Comparison of ENCODE assay signal across 9 mouse cellular contexts in the genomic region with DNA sequence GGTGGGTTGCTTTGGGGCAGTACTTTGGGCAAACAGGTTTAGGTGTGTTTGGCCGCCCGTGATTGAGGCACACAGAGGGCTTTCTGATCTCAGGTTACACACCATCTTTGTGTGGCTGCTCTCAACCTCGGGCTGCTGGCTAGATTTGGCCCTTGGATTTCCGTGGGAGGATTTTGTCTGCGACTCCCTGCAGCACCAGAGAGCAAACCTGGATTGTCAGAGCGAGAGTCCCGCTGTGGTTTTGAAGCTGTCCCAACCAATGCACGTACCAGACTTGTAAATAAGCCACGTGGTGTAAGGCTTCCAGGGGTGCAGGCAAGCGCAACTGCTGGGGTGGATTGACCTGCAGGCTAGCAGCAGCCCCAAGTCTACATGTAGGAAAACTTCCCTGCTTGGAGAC. TPM values are rescaled to one million over a fixed set of nuclear protein-coding genes. Genes with fewer than 3 reads are reported as not detected.
A peak's percentile ranks its signal among the peaks of the same experiment; 100 is the strongest.
DNase-seq lines count a peak whose midpoint lies in the region; ATAC-seq and TF ChIP-seq lines count a peak whose summit lies in the region.
"Had no signal": no experiment of that assay in that cellular context is flagged by ENCODE, and none has a peak within 500 bp of the region (broad histone marks: within the 10 kb centered on the region; RNA-seq: fewer than 3 reads in every experiment).

No protein-coding gene starts in this region.

- peaks cover 22% of the 10 kb centered on the region for H3K4me1 ChIP-seq in heart, embryonic 13.5 days
- no peaks in the 10 kb centered on the region; the same call in 1 of the 2 replicates for H3K4me1 ChIP-seq in hindbrain, postnatal 0 days (ENCODE audit: insufficient read depth, low read length)
- H3K4me1 ChIP-seq in liver, embryonic 13.5 days (replicated peaks): peaks cover 11% of the 10 kb centered on the region

- peak overlapping the region; percentile 42 for H3K4me3 ChIP-seq in heart, embryonic 13.5 days
- H3K4me3 ChIP-seq in hindbrain, postnatal 0 days (ENCODE audit: low read length): peak overlapping the region; percentile 16; the same call in 1 of the 2 replicates
- peak overlapping the region; percentile 37 for H3K4me3 ChIP-seq in liver, embryonic 13.5 days (replicated peaks)

- WGBS in heart, embryonic 13.5 days: 2% methylated on average over 10 of the region's 10 CpGs
- 0% methylated on average over 10 of the region's 10 CpGs for WGBS in hindbrain, postnatal 0 days
- WGBS in liver, embryonic 13.5 days (ENCODE audit: insufficient replicate concordance): under 1% methylated on average over 10 of the region's 10 CpGs

- H3K4me2 ChIP-seq in heart, embryonic 13.5 days: peak overlapping the region; percentile 67
- 0 out of 2 replicates have a peak overlapping the region, but pooled peaks have one; percentile 13 for H3K4me2 ChIP-seq in hindbrain, postnatal 0 days (ENCODE audit: low read depth, low read length)
- H3K4me2 ChIP-seq in liver, embryonic 13.5 days: peak overlapping the region; percentile 48

- TF ChIP-seq CTCF in hindbrain, postnatal 0 days (IDR thresholded peaks at IDR 0.05; ENCODE audit: low read depth): no peak

- H3K9ac ChIP-seq in heart, embryonic 13.5 days: no peak overlapping the region; the same call in 1 of the 2 replicates
- no peak overlapping the region for H3K9ac ChIP-seq in hindbrain, postnatal 0 days (replicated peaks; ENCODE audit: low read length)
- peak overlapping the region; percentile 49; the same call in 1 of the 2 replicates for H3K9ac ChIP-seq in liver, embryonic 13.5 days

- no peak for DNase-seq in heart, postnatal 14 days
- DNase-seq in T-cell, adult 2 months (ENCODE audit: low spot score): peak; percentile 19
- DNase-seq in hindbrain, postnatal 0 days (ENCODE audit: low spot score): no peak
- DNase-seq in liver, embryonic 13.5 days: no peak
- DNase-seq in natural killer cell, adult 2 months (ENCODE audit: low spot score in 2 of 2): no peak
- DNase-seq in ovary, postnatal 36 days (ENCODE audit: low spot score): no peak
- DNase-seq in gastrocnemius, postnatal 4 days (ENCODE audit: low spot score in 2 of 2): no peak

- peaks cover 90% of the 10 kb centered on the region for H3K27me3 ChIP-seq in heart, embryonic 13.5 days (replicated peaks)
- H3K27me3 ChIP-seq in hindbrain, postnatal 0 days (ENCODE audit: insufficient read depth, low read length): peaks cover 47% of the 10 kb centered on the region
- H3K27me3 ChIP-seq in liver, embryonic 13.5 days: peaks cover 66% of the 10 kb centered on the region

- intact Hi-C loops in heart, postnatal 14 days (cut with DNase I): no loop called here

- no peak for ATAC-seq in heart, embryonic 13.5 days (ENCODE audit: extremely low read depth, insufficient number of reproducible peaks, low FRiP score, low TSS enrichment)
- ATAC-seq in hindbrain, postnatal 0 days: no peak
- ATAC-seq in liver, embryonic 13.5 days (ENCODE audit: low read depth): no peak

- H3K36me3 ChIP-seq in heart, embryonic 13.5 days: no peaks in the 10 kb centered on the region
- no peaks in the 10 kb centered on the region for H3K36me3 ChIP-seq in hindbrain, postnatal 0 days (ENCODE audit: insufficient read depth, low read length)
- no peaks in the 10 kb centered on the region; the same call in 1 of the 2 replicates for H3K36me3 ChIP-seq in liver, embryonic 13.5 days

- H3K27ac ChIP-seq in heart, embryonic 13.5 days (replicated peaks): no peak overlapping the region
- no peak overlapping the region for H3K27ac ChIP-seq in hindbrain, postnatal 0 days
- 0 out of 2 replicates have a peak overlapping the region, but pooled peaks have one; percentile 29 for H3K27ac ChIP-seq in liver, embryonic 13.5 days
- H3K27ac ChIP-seq: macrophage had no signal

- no peaks in the 10 kb centered on the region for H3K9me3 ChIP-seq in heart, embryonic 13.5 days
- no peaks in the 10 kb centered on the region for H3K9me3 ChIP-seq in hindbrain, postnatal 0 days (ENCODE audit: low read length)
- no peaks in the 10 kb centered on the region for H3K9me3 ChIP-seq in liver, embryonic 13.5 days (replicated peaks)

RNA-seq across cellular contexts. Expression of gene Mpzl2, which starts 3.3 kb away (rescaled TPM):
- 1.3 and 1.5 TPM in 2 replicates for polyA plus RNA-seq in heart, embryonic 13.5 days (2015; fragmentation: Nextera tagmentation; extraction: Ambion mirVana)
- total RNA-seq in heart, postnatal 14 days (2021): 1 to 10 TPM in 1 of 2 experiments, under 1 TPM in 1; 1.00 to 1.1 TPM
- total RNA-seq in hindbrain, postnatal 0 days (2014; rRNA removed): 2.0 and 4.1 TPM in 2 replicates
- 3.0 and 4.1 TPM in 2 replicates for polyA plus RNA-seq in hindbrain, postnatal 0 days (2015; fragmentation: Nextera tagmentation; extraction: Ambion mirVana)
- 3.6 and 6.1 TPM in 2 replicates for polyA plus RNA-seq in liver, embryonic 13.5 days (2015; fragmentation: Nextera tagmentation; extraction: Ambion mirVana)
- under 1 TPM in 1 of 2 experiments, not detected in 1; 0.31 TPM for total RNA-seq in gastrocnemius, postnatal 4 days (2021)
- polyA plus RNA-seq: macrophage had no signal

RNA-seq across cellular contexts. Expression of gene Mpzl3, which starts 12.0 kb away (rescaled TPM):
- 1.6 and 1.7 TPM in 2 replicates for polyA plus RNA-seq in heart, embryonic 13.5 days (2015; fragmentation: Nextera tagmentation; extraction: Ambion mirVana)
- total RNA-seq in heart, postnatal 14 days (2021): 1 to 10 TPM; 1.2 to 1.3 TPM
- 0.50 and 1.8 TPM in 2 replicates for total RNA-seq in hindbrain, postnatal 0 days (2014; rRNA removed)
- 1.2 and 1.6 TPM in 2 replicates for polyA plus RNA-seq in hindbrain, postnatal 0 days (2015; fragmentation: Nextera tagmentation; extraction: Ambion mirVana)
- polyA plus RNA-seq in liver, embryonic 13.5 days (2015; fragmentation: Nextera tagmentation; extraction: Ambion mirVana): 0.83 TPM in 2 replicates
- 1 to 10 TPM in 1 of 2 experiments, under 1 TPM in 1; 0.93 to 1.3 TPM for total RNA-seq in gastrocnemius, postnatal 4 days (2021)

RNA-seq across cellular contexts. Expression of gene Cd3e, which starts 33.5 kb away (rescaled TPM):
- polyA plus RNA-seq in heart, embryonic 13.5 days (2015; fragmentation: Nextera tagmentation; extraction: Ambion mirVana): 0.55 TPM in 1 of 2 replicates, not detected in the other
- 10 to 100 TPM in 1 of 2 experiments, 1 to 10 TPM in 1; 1.7 to 14.9 TPM for total RNA-seq in heart, postnatal 14 days (2021)
- total RNA-seq in hindbrain, postnatal 0 days (2014; rRNA removed): not detected in 2 replicates
- polyA plus RNA-seq in hindbrain, postnatal 0 days (2015; fragmentation: Nextera tagmentation; extraction: Ambion mirVana): 0.16 and 0.20 TPM in 2 replicates
- not detected in 2 replicates for polyA plus RNA-seq in liver, embryonic 13.5 days (2015; fragmentation: Nextera tagmentation; extraction: Ambion mirVana)
- total RNA-seq in gastrocnemius, postnatal 4 days (2021): 1 to 10 TPM in 1 of 2 experiments, under 1 TPM in 1; 0.39 to 1.1 TPM
- polyA plus RNA-seq: macrophage had no signal

RNA-seq across cellular contexts. Expression of gene Jaml, which starts 36.0 kb away (rescaled TPM):
- 0.17 and 0.23 TPM in 2 replicates for polyA plus RNA-seq in heart, embryonic 13.5 days (2015; fragmentation: Nextera tagmentation; extraction: Ambion mirVana)
- total RNA-seq in heart, postnatal 14 days (2021): under 1 TPM; 0.19 to 0.59 TPM
- total RNA-seq in hindbrain, postnatal 0 days (2014; rRNA removed): not detected in 2 replicates
- polyA plus RNA-seq in hindbrain, postnatal 0 days (2015; fragmentation: Nextera tagmentation; extraction: Ambion mirVana): 0.40 and 0.71 TPM in 2 replicates
- 0.16 TPM in 2 replicates for polyA plus RNA-seq in liver, embryonic 13.5 days (2015; fragmentation: Nextera tagmentation; extraction: Ambion mirVana)
- under 1 TPM; 0.54 to 0.57 TPM for total RNA-seq in gastrocnemius, postnatal 4 days (2021)

Comparison
In these comparisons a context has a peak if more than half of its experiments do, and no peak if none do; other contexts are left out.
1. H3K4me2 ChIP-seq: peak in every context shown above with its lines; median percentile 67 in heart, embryonic 13.5 days; 48 in liver, embryonic 13.5 days; 13 in hindbrain, postnatal 0 days.